Mouse (Mus musculus): ENCODE data around the gene Auh. TPM values are rescaled to one million over a fixed set of nuclear protein-coding genes. Genes with fewer than 3 reads are reported as not detected.

The Auh gene
- polyA plus RNA-seq, 1 experiment: 88.6 TPM

GRCm38 (mm10) chr13:52845618-52846017 lies 83.9 kb downstream of the Auh start:
- no peak for DNase-seq
- 87% methylated on average over 4 of the region's 4 CpGs for whole genome bisulfite sequencing
- Histone ChIP-seq H3K36me3 (ENCODE audit: control insufficient read depth, insufficient read depth, low read length) (no peaks in the 10 kb centered on the region), H3K4me1 (ENCODE audit: control insufficient read depth, insufficient read depth, low read length) (no peaks in the 10 kb centered on the region), H3K27me3 (replicated peaks; ENCODE audit: control insufficient read depth, insufficient read depth, low read length) (no peaks in the 10 kb centered on the region), H3K4me3 (ENCODE audit: insufficient read depth, low read depth, low read length) (no peak overlapping the region), H3K27ac (ENCODE audit: insufficient read depth, low read depth, low read length) (no peak overlapping the region)
- TF ChIP-seq POLR2A (IDR thresholded peaks at IDR 0.05; ENCODE audit: low read depth, low read length) (no peak), CTCF (conservative IDR thresholded peaks at IDR 0.05; ENCODE audit: insufficient read depth, insufficient read length, low read depth, low read length) (no peak)

DNA sequence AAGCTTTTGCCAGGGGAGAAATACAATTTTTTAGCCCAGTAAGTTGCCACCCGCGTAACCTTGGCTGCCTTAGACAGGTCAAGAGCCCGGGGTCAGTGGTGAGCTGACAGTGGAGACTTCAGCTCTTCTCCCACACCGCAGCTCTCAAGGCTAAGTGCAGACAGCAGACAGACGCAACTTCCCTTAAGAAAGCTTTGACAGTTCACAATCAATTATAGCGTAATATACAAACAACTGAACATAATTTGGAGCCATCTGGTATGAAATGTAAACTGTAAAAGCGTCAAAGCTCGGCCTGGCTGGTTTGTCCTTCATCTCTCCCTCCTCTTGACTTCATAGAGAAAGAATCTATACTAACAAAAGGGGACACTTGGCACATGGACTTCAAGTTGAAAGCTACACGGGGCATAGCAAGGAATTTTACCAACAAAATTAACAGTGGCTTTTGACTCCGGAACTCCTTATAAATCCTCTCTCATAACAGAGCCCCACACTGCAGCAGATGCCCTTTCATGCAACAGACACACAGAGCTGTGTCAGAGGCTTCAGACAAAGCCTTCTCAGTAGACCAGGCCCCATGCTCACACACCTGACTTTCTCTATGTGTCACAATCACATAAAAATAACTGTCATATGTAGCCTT lies 85.8 kb downstream of the Auh start:
- DNase-seq: no peak
- Histone ChIP-seq H3K27me3 (replicated peaks; ENCODE audit: control insufficient read depth, insufficient read depth, low read length) (no peaks in the 10 kb centered on the region), H3K4me1 (ENCODE audit: control insufficient read depth, insufficient read depth, low read length) (no peaks in the 10 kb centered on the region), H3K36me3 (ENCODE audit: control insufficient read depth, insufficient read depth, low read length) (no peaks in the 10 kb centered on the region), H3K27ac (ENCODE audit: insufficient read depth, low read depth, low read length) (no peak overlapping the region), H3K4me3 (ENCODE audit: insufficient read depth, low read depth, low read length) (no peak overlapping the region)
- WGBS: 78% methylated on average over 10 of the region's 10 CpGs
- TF ChIP-seq POLR2A (IDR thresholded peaks at IDR 0.05; ENCODE audit: low read depth, low read length): no peak

- Histone ChIP-seq H3K4me1 (ENCODE audit: control insufficient read depth, insufficient read depth, low read length) (peaks cover 7% of the 10 kb centered on the region), H3K27ac (ENCODE audit: insufficient read depth, low read depth, low read length) (no peak overlapping the region), H3K4me3 (ENCODE audit: insufficient read depth, low read depth, low read length) (no peak overlapping the region), H3K27me3 (replicated peaks; ENCODE audit: control insufficient read depth, insufficient read depth, low read length) (no peaks in the 10 kb centered on the region), H3K36me3 (ENCODE audit: control insufficient read depth, insufficient read depth, low read length) (no peaks in the 10 kb centered on the region)
- 91% methylated on average over 8 of the region's 8 CpGs for WGBS
- DNase-seq: no peak
- no peak for TF ChIP-seq CTCF (conservative IDR thresholded peaks at IDR 0.05; ENCODE audit: insufficient read depth, insufficient read length, low read depth, low read length)
- TF ChIP-seq POLR2A (IDR thresholded peaks at IDR 0.05; ENCODE audit: low read depth, low read length): no peak
Measured at GRCm38 (mm10) chr13:52836231-52836630, 93.2 kb downstream of the Auh start.

DNA sequence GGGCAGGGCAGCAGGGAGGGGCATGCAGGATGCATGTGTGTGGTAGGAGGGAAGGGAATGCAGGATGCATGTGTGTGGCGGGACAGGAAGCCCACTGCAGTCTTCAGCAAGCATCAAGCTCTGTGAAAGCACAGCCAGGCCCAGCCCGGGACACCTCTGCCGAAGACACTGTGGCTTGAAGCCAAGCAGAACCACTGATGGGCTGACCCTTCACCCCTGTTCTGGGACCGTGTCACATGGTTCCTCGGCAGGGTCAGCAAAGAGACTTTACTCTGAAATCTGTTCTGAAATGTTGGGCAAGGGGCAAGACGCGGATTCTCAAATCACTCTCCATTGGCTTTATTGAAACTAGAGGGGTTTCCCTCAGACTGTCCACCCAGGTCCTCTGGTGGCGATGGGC lies 94.9 kb downstream of the Auh start:
- DNase-seq: peak; percentile 48
- H3K27me3 ChIP-seq (replicated peaks; ENCODE audit: control insufficient read depth, insufficient read depth, low read length): no peaks in the 10 kb centered on the region
- WGBS: 59% methylated on average over 8 of the region's 8 CpGs
- TF ChIP-seq CTCF (conservative IDR thresholded peaks at IDR 0.05; ENCODE audit: insufficient read depth, insufficient read length, low read depth, low read length): no peak
- TF ChIP-seq POLR2A (IDR thresholded peaks at IDR 0.05; ENCODE audit: low read depth, low read length): no peak
- no peak overlapping the region for H3K27ac ChIP-seq (ENCODE audit: insufficient read depth, low read depth, low read length)
- no peaks in the 10 kb centered on the region for H3K36me3 ChIP-seq (ENCODE audit: control insufficient read depth, insufficient read depth, low read length)
- no peak overlapping the region for H3K4me3 ChIP-seq (ENCODE audit: insufficient read depth, low read depth, low read length)
- H3K4me1 ChIP-seq (ENCODE audit: control insufficient read depth, insufficient read depth, low read length): peaks cover 7% of the 10 kb centered on the region

DNA sequence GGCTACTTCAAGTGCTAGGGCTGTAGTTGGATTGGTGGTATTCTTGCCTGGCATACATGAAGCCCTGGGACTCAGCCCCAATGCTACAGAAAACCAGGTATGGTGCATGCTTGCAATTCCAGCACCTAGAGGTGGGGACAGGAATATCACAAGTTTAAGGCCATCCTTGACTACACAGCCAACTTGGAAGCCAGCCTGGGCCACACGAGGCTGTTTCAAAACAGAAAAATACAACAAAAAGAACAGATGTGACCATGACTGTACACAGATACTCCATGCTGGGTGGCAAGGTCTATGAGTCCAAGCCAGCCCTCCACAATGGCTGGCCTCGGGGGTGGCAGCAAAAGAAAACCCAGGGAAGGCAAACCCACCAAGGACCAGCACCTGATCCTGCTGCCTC lies 95.7 kb downstream of the Auh start:
- DNase-seq: no peak
- 90% methylated on average over 2 of the region's 2 CpGs for WGBS
- Histone ChIP-seq H3K27me3 (replicated peaks; ENCODE audit: control insufficient read depth, insufficient read depth, low read length) (no peaks in the 10 kb centered on the region), H3K36me3 (ENCODE audit: control insufficient read depth, insufficient read depth, low read length) (no peaks in the 10 kb centered on the region), H3K4me3 (ENCODE audit: insufficient read depth, low read depth, low read length) (no peak overlapping the region), H3K27ac (ENCODE audit: insufficient read depth, low read depth, low read length) (no peak overlapping the region), H3K4me1 (ENCODE audit: control insufficient read depth, insufficient read depth, low read length) (peaks cover 7% of the 10 kb centered on the region)
- TF ChIP-seq POLR2A (IDR thresholded peaks at IDR 0.05; ENCODE audit: low read depth, low read length) (no peak), CTCF (conservative IDR thresholded peaks at IDR 0.05; ENCODE audit: insufficient read depth, insufficient read length, low read depth, low read length) (no peak; the same call in 1 of the 2 replicates)

DNA sequence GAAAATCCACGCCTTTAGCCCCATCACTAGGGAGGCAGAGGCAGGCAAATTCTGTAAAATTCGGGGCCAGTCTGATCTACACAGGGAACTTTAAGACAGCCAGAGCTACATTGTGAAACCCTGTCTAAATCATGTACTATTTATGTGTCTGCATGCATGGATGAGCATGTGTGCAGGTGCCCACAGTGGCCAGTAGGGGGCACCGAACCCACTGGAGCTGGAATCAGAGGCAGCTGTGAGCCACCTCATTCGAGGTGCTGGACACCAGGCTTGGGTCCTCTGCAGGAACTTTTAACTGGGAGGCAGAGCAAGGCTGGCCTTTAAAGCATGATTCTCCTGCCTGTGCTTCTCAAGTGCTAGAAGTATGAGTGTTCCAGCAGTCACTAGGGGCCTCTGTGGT lies 96.3 kb downstream of the Auh start:
- Histone ChIP-seq H3K4me3 (ENCODE audit: insufficient read depth, low read depth, low read length) (no peak overlapping the region), H3K27ac (ENCODE audit: insufficient read depth, low read depth, low read length) (no peak overlapping the region), H3K27me3 (replicated peaks; ENCODE audit: control insufficient read depth, insufficient read depth, low read length) (no peaks in the 10 kb centered on the region), H3K4me1 (ENCODE audit: control insufficient read depth, insufficient read depth, low read length) (peaks cover 7% of the 10 kb centered on the region), H3K36me3 (ENCODE audit: control insufficient read depth, insufficient read depth, low read length) (no peaks in the 10 kb centered on the region)
- 81% methylated on average over 4 of the region's 4 CpGs for WGBS
- peak; percentile 59 for TF ChIP-seq CTCF (conservative IDR thresholded peaks at IDR 0.05; ENCODE audit: insufficient read depth, insufficient read length, low read depth, low read length)
- no peak for TF ChIP-seq POLR2A (IDR thresholded peaks at IDR 0.05; ENCODE audit: low read depth, low read length)
- peak; percentile 27 for DNase-seq

DNA sequence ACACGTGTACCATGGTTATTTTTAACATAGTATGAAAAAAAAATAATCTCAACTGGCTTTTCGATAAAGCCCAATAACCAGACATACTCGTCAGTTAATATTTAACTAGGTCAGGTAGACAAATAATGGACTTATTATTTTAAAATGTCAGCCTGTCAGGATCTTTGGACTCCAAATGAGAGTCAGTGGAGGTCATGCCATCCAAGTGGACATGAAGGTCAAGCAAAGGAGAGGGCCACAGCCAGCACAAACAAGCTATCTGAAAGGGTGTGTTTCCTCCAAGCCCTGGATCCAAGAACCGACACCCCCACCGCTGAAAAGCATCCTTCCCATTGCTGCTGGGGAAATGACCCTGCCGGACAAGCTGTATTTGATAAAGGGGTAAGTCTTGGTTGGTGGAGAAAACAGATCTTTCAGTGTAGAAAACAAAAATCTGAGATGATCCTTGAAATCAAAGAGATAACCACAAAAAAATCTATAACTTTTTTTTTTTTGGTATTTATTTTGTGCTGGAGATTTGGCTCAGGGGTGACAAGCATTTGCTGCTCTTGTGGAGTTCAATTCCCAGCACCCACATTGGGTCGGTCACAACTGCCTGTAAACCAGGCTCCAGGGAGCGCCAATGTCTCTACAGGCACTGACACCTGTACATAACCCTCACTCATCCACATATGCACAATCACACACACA lies 96.9 kb downstream of the Auh start:
- WGBS: 69% methylated on average over 8 of the region's 8 CpGs
- H3K4me3 ChIP-seq (ENCODE audit: insufficient read depth, low read depth, low read length): no peak overlapping the region
- peak; percentile 65 for DNase-seq
- no peaks in the 10 kb centered on the region for H3K36me3 ChIP-seq (ENCODE audit: control insufficient read depth, insufficient read depth, low read length)
- H3K4me1 ChIP-seq (ENCODE audit: control insufficient read depth, insufficient read depth, low read length): peaks cover 7% of the 10 kb centered on the region
- H3K27ac ChIP-seq (ENCODE audit: insufficient read depth, low read depth, low read length): no peak overlapping the region
- TF ChIP-seq POLR2A (IDR thresholded peaks at IDR 0.05; ENCODE audit: low read depth, low read length) (no peak), CTCF (conservative IDR thresholded peaks at IDR 0.05; ENCODE audit: insufficient read depth, insufficient read length, low read depth, low read length) (no peak)
- H3K27me3 ChIP-seq (replicated peaks; ENCODE audit: control insufficient read depth, insufficient read depth, low read length): no peaks in the 10 kb centered on the region
